Mouse (Mus musculus): ENCODE data around the gene Prpf6.

Prpf6 gene

DNA sequence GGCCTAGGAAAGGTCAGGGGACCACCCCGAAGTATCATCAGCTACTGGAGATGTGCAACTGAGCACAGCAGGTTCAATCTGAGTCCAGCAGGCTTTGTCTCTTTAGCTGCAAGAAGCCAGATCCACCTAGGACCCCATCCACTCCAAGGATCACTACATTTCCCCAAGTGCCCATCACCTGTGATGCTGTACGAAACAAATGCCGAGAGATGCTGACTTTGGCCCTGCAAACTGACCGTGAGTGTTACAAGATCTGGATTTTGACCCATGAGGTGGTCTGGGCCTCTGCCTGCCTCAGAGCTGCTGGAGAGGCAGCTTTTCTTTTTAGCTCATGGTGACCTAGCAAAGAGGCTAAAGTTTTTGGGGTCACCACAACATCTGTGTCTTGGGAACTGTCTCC, 94.0 kb downstream of the Prpf6 start:
- no peak for DNase-seq (ENCODE audit: low spot score in 2 of 2)

DNA sequence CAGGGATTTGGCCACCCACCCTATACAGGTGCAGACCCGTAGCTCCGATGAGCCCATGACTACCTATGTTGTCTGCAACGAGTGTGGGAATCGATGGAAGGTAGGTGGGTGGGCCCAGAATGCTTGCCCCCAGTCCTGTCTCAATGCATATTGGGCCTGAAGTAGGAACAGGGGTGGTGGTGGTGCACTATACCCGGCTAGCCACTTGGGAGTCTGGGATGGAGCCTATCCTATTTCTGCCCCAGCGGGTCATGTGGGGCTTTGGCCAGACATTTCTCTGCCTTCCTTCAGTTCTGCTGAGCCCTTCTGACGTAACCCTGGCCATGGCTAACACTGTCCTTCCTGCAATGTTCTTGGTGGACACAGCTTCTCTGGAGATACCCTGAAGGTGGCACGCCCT, 95.9 kb downstream of the Prpf6 start:
- DNase-seq (ENCODE audit: low spot score in 2 of 2) = peak in 1 of 2 experiments; percentile 11

DNA sequence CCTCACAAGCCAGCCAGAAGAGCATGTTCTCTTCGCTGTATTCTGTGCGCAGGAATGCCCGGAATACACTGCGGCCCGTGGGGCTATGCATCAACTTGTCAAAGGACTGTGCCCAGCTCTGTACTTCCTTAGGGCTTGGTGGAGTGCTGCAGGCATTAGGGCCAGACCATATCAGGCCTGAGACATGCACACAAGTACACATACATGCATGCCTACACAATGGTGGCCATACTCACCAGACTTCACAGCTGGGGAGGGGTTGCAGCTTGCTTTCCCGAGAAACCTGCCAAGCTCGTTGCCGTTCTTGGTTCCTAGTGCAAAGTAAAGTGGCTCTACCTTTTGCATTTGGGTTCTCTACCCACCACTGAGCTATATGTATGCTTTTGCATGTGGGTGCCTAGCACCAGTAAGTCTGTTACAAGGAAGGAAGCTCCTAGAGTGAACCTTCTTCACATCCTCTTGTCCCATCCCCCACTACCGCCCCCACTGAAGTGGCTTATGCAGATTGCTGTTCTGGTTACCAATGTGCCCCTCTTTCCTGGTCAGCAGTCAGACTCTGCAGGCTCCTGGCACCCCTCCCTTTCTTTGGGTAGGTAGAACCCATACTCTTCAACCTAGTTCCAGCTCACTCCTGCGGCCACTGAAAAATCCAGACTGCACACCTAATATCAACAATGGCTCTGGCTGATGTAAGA, 97.9 kb downstream of the Prpf6 start:
- no peak for DNase-seq (ENCODE audit: low spot score in 2 of 2)

DNA sequence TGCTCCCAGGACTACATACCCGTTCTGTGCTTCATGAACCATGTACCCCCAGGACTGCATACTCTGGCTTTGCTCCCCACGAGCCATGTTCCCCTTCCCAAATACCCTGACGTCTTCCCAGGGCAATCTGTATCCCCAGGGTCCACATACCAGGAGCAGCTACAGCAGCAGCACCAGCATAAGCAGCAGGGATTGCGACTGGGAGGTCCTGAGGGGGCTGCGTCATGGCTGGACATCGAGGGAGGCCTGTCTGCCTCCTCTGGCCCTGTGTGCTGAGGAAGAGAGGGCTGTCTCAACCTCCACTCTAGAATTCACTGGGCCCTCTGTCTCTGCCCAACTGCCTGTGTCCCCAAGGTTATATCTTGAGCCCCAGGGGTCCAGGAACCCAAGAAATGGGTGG, 99.4 kb downstream of the Prpf6 start:
- no peak for DNase-seq (ENCODE audit: low spot score in 2 of 2)

DNA sequence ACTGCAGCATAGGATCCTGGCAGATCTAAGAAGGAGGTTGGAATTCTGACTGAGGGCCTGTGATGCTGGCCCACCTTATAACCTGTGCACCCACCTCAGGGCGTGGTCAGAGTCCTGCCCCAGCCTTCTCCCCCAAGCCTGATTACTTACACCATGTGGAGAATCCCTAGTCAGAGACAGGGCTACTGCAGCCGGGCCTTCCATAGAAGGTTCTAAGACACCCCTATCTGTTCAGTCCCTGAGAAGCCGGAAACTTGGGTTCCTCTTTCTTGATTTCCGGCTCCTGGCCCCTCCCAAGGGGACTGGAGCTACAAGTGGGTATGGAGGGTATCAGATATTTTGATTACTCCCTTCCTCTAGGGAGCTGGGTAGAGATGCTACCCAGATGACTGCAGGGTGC, 99.9 kb downstream of the Prpf6 start:
- peak in 1 of 2 experiments; percentile 44 for DNase-seq (ENCODE audit: low spot score in 2 of 2)

DNA sequence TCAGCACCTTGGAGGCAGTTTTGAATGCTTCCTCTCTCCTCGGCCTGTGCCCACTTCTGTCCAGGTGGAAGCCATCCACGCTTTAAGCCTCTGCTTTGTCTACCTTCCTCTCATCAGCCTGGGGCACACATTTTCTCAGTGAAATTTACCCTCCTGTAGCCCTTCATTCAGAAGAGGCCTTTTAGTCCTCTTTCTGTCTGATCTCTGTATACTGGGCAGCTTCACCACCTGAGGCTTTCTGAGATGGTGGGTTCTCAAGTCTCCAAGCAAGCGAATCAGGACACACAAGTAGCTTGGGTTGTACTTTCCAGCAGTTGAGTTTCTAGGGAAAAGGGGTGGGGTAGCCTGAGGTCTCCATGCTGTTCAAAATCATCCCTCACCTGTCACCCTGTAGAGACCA, 100.6 kb downstream of the Prpf6 start:
- peak in 1 of 2 experiments; percentile 8 for DNase-seq (ENCODE audit: low spot score in 2 of 2)

DNA sequence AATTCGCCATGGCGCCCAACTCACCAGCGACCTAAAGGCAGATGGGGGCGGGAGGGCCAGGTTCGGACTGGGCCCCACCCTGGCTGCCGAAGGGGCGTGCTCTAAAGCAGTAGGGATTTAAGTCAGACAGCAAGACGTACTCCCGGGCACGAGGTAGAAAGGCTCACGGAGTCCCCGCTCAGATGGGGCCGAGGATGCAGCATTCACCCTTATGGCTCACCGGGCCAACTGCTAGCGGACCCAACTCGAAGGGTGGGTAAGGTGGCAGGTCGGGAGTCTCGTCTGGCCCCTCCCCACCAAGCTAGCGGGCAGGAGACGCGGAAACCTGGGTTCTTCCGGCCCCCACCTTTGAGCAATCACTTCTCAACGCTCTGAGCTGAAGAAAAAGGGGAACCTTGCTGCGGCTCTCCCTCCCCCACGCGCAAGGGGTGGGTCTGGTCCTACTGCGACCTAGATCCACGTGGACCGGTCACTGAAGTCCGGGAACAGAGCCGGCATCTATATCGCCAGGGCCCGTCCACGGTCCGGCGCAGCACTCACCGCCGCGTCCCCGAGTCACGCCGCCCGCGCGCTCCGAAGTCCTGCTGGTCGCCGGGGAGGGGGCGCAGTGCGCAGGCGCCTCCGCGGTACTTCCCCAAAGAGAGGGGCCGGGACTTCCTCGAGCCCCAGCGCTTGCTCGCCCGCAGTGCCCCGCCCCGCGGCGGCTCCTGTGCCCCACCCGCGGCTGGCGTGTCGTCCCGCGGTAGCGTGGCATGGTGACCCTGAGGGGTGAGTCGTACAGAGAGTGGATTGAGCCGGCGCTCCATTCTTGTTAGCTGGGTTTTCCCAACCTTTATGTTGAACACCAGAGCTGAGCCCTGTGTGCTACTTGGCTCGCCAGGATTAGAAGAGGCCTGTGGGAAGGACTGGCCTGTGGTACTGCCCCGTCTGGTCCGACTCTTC, 101.9 kb downstream of the Prpf6 start, which contains the start of gene Rgs19:
TSS of gene Rgs19 (minus strand) at position 639 of the 942 bp plus-strand sequence.
- peak; percentile 67 to 83 for DNase-seq (ENCODE audit: low spot score in 2 of 2)

DNA sequence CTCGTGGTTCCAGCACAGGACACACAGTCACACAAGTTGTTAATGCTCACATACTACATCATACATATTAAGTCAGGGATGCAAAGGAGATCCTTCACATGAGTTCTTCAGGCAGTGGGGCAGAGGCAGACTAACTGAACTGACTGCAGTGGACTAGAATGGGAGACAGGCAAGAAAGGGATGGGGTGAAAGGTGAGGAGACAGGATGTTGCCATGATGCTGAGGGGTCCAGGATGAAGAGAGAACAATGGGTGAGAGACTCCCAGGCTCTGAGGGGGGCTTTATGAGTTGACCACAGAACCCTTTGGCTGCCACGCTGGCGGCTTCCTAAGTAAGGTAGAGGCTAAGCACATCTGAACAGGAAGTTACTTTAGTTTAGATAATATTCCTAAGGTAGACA, 102.9 kb downstream of the Prpf6 start:
- no peak for DNase-seq (ENCODE audit: low spot score in 2 of 2)

DNA sequence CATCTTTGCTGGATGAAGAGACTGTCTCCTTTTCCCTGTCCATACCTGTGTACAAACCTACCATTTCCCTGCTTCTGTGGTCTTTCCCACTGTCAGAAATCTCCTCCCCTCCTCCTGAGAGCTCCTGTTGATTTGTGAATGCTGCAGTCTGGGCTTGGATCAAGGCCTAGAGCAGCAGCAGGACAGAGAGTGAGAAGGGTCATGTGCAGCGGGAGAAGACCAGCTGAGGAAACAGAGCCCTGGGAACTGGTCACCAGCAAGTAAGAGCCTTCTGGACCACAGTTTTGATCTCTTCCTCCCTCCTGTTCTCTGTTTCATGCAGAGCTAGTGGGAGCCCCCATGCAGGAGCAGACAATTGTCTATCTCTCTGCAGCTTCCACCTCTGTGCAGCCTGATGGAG, 104.1 kb downstream of the Prpf6 start:
- DNase-seq (ENCODE audit: low spot score in 2 of 2) = peak in 1 of 2 experiments; percentile 6

DNA sequence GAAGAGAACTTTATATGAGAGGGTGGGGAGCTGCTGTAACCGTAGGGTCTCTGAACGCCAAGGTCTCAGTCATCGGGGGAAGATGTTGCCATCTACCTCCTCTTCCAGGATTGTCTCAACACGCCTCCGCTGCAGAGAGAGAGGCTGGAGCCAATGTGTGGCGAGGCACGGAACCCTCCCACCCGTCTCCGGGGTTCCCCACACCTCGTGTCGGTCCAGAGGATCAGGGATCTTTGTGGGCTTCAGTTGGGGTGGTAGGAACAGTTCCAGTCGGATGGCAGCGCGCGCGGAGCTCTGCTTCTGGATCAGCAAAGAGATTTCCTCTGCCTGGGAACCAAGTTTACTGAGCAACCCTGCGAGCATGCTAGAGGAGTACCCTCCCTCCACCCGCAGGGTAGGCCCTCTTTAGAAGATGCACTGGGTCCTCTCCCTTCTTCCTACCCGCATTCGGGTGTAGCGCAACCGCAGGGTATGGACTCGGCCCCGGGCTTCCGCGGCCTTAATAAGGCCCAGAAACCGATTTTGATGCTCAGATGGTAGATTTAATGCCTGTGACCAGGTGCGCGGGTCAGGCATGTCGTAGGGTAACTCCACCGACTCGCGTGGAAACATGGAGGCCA, 105.2 kb downstream of the Prpf6 start:
- no peak for DNase-seq (ENCODE audit: low spot score in 2 of 2)

DNA sequence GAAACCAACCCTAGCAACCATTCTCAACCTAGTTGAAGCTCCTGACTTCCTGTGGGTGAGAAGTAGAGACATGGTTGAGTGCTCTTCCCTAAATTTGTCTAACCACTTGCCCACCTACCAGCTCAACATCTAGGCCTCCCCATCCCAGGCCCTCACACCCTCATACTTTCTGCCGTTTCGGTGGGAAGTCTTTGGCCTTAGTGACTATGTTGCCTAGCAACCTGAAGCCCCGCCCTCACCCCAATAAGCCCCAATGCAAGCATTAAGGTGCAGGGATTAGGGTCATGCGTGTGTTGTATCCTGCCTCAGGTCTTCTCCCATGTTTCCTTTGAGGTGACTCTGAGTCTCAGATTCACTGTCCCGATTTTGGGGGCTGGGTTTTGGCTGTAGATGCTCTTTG, 106.6 kb downstream of the Prpf6 start, which contains the start of gene Lkaaear1:
TSS of gene Lkaaear1 (minus strand) at position 202 of the 400 bp plus-strand sequence.
- no peak for DNase-seq (ENCODE audit: low spot score in 2 of 2)

Measured in spleen, postnatal 10 days (tissue).